Mouse (Mus musculus): ENCODE measurements around the gene Ptrhd1. TPM values are rescaled to one million over a fixed set of nuclear protein-coding genes. Genes with fewer than 3 reads are reported as not detected.

Gene Ptrhd1
- 6.1 and 6.2 TPM in 2 replicates for polyA plus RNA-seq (2014; fragmentation: Nextera tagmentation; extraction: Ambion mirVana)

- ATAC-seq (ENCODE audit: low FRiP score): peak; percentile 98
These were observed at the start of gene Ptrhd1, which contains the start of gene Cenpo for GRCm38 (mm10) chr12:4233572-4234508. Ptrhd1 (plus strand) TSS chr12:4234027. Cenpo (minus strand) TSS chr12:4234294.

GRCm38 (mm10) chr12:4184648-4185047 lies 49.2 kb upstream of the Ptrhd1 start:
- Histone ChIP-seq H3K27ac (no peak overlapping the region), H3K27me3 (ENCODE audit: control insufficient read depth, insufficient read depth, low read length) (no peaks in the 10 kb centered on the region), H3K9me3 (ENCODE audit: control insufficient read depth, low read length) (no peaks in the 10 kb centered on the region), H3K36me3 (replicated peaks; ENCODE audit: control insufficient read depth, insufficient read depth) (no peaks in the 10 kb centered on the region), H3K4me3 (replicated peaks; ENCODE audit: low read length) (no peak overlapping the region), H3K4me2 (replicated peaks) (no peak overlapping the region), H3K4me1 (replicated peaks; ENCODE audit: control insufficient read depth, insufficient read depth, low read length) (peaks cover 4% of the 10 kb centered on the region), H3K9ac (no peak overlapping the region)
- DNase-seq (ENCODE audit: low spot score) (no peak), ATAC-seq (ENCODE audit: low FRiP score) (no peak)
- 78% methylated on average over 2 of the region's 2 CpGs for WGBS

More at GRCm38 (mm10) chr12:4233572-4234508, at the start of gene Ptrhd1, which contains the start of gene Cenpo:
- Histone ChIP-seq H3K9me3 (ENCODE audit: control insufficient read depth, low read length) (no peaks in the 10 kb centered on the region), H3K4me2 (replicated peaks) (peak within 1 kb of the TSS; percentile 71), H3K4me1 (replicated peaks; ENCODE audit: control insufficient read depth, insufficient read depth, low read length) (peaks cover 16% of the 10 kb centered on the region), H3K36me3 (replicated peaks; ENCODE audit: control insufficient read depth, insufficient read depth) (peaks cover 18% of the 10 kb centered on the region; the same call in 1 of the 2 replicates), H3K4me3 (replicated peaks; ENCODE audit: low read length) (peak within 1 kb of the TSS; percentile 55), H3K27ac (peak within 1 kb of the TSS; percentile 96), H3K27me3 (ENCODE audit: control insufficient read depth, insufficient read depth, low read length) (no peaks in the 10 kb centered on the region), H3K9ac (peak within 1 kb of the TSS; percentile 76)
- under 1% methylated on average over 50 of the region's 50 CpGs for WGBS
- peak; percentile 94 for DNase-seq (ENCODE audit: low spot score)

DNA sequence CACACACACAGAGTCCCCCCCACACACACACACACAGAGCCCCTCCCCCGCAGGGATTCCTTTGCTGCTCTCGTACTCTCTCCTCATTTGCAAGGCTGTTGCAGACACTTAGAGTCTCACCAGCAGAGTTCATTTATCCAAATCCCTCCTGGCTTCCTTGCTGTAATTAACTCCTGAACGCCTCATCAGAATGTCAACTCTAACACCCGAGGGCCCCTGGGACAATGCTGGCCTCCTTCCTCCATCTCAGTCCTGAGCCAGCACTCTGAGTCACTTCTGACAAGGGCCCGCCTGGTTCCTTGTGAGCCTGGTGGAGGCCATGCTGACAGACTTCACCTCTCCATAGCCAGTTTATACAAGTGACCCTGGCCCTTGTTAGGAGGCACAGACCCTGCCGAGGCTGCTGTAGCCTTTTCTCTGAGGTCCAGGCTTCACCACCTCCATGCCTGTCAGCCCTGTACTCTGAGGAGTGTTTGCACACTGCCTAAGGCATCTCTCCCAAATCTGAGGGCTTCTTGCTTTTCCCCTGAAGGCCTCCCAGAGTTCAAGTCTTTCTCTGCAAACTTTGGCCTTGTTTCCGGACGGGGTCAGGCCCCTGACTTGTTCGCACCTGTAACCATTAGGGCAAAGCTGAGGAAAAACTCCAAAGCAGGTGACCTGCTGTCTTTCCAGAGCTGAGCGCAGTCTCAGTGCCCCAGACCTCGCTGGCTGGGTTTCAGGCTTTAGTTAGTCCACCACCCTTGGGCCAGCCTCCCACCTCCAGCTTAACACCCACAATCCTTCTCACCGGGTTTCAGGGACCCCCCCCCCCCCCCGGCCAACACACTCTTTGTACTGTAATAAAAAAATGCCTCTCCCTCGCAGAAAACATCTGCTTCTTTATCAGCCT lies 45.4 kb upstream of the Ptrhd1 start:
- H3K36me3 ChIP-seq (replicated peaks; ENCODE audit: control insufficient read depth, insufficient read depth): no peaks in the 10 kb centered on the region; the same call in 1 of the 2 replicates
- ATAC-seq (ENCODE audit: low FRiP score): peak; percentile 83
- no peak overlapping the region for H3K9ac ChIP-seq
- H3K27me3 ChIP-seq (ENCODE audit: control insufficient read depth, insufficient read depth, low read length): no peaks in the 10 kb centered on the region
- WGBS: 33% methylated on average over 14 of the region's 14 CpGs
- H3K27ac ChIP-seq: peak overlapping the region; percentile 32; the same call in 1 of the 2 replicates
- DNase-seq (ENCODE audit: low spot score): peak; percentile 69
- H3K4me3 ChIP-seq (replicated peaks; ENCODE audit: low read length): no peak overlapping the region
- H3K4me2 ChIP-seq (replicated peaks): no peak overlapping the region
- no peaks in the 10 kb centered on the region for H3K9me3 ChIP-seq (ENCODE audit: control insufficient read depth, low read length)
- peaks cover 4% of the 10 kb centered on the region for H3K4me1 ChIP-seq (replicated peaks; ENCODE audit: control insufficient read depth, insufficient read depth, low read length)

- Histone ChIP-seq H3K27ac (no peak overlapping the region), H3K4me1 (replicated peaks; ENCODE audit: control insufficient read depth, insufficient read depth, low read length) (peaks cover 4% of the 10 kb centered on the region), H3K9ac (no peak overlapping the region), H3K4me3 (replicated peaks; ENCODE audit: low read length) (no peak overlapping the region), H3K36me3 (replicated peaks; ENCODE audit: control insufficient read depth, insufficient read depth) (no peaks in the 10 kb centered on the region; the same call in 1 of the 2 replicates), H3K9me3 (ENCODE audit: control insufficient read depth, low read length) (no peaks in the 10 kb centered on the region), H3K4me2 (replicated peaks) (no peak overlapping the region), H3K27me3 (ENCODE audit: control insufficient read depth, insufficient read depth, low read length) (no peaks in the 10 kb centered on the region)
- DNase-seq (ENCODE audit: low spot score) (no peak), ATAC-seq (ENCODE audit: low FRiP score) (no peak)
- 45% methylated on average over 5 of the region's 5 CpGs for whole genome bisulfite sequencing
These were observed 44.8 kb upstream of the Ptrhd1 start for GRCm38 (mm10) chr12:4189060-4189447.

- Histone ChIP-seq H3K27me3 (ENCODE audit: control insufficient read depth, insufficient read depth, low read length) (no peaks in the 10 kb centered on the region), H3K9me3 (ENCODE audit: control insufficient read depth, low read length) (no peaks in the 10 kb centered on the region), H3K36me3 (replicated peaks; ENCODE audit: control insufficient read depth, insufficient read depth) (no peaks in the 10 kb centered on the region; the same call in 1 of the 2 replicates), H3K9ac (no peak overlapping the region), H3K4me2 (replicated peaks) (no peak overlapping the region), H3K27ac (no peak overlapping the region), H3K4me1 (replicated peaks; ENCODE audit: control insufficient read depth, insufficient read depth, low read length) (peaks cover 4% of the 10 kb centered on the region), H3K4me3 (replicated peaks; ENCODE audit: low read length) (no peak overlapping the region)
- 78% methylated on average over 6 of the region's 6 CpGs for WGBS
- ATAC-seq (ENCODE audit: low FRiP score): no peak
- no peak for DNase-seq (ENCODE audit: low spot score)
These were observed 41.3 kb upstream of the Ptrhd1 start for GRCm38 (mm10) chr12:4192514-4192913.

DNA sequence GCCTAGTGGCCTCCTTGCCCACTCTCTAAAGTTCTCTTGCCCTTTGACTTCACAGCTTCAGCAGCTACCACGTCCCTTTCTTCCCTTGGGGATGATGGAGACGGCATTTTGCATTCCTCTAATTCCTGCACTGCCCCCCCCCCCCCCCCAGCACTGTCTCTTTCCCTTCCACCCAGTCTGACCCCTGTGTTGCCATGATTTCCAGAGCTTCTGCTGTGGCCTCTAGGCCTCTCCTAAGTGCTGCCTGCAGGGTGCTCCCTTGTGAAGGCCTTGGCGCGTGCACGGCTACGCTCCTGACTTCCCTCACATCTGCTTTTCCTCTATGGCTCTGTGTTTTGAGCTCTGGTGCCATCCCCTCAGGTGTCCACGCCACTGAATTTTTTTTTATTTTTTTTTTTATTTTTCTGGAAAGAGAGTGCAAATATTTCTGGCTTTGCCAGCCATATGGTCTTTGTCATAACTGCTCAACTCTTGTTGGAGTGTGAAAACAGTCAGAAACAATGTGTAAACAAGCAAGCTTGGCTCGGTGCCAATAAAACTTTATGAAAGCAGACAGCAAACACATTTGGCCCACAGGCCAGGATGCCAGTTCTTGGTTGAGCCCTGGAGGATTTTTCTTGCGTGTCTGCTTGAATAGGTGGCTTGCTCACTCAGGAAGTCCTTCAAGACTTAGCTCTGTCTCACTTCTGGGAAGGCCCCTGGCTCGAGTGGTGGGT lies 40.6 kb upstream of the Ptrhd1 start:
- H3K9me3 ChIP-seq (ENCODE audit: control insufficient read depth, low read length): no peaks in the 10 kb centered on the region
- H3K4me1 ChIP-seq (replicated peaks; ENCODE audit: control insufficient read depth, insufficient read depth, low read length): peaks cover 4% of the 10 kb centered on the region
- H3K27ac ChIP-seq: no peak overlapping the region
- H3K4me2 ChIP-seq (replicated peaks): no peak overlapping the region
- peaks cover under 1% of the 10 kb centered on the region; the same call in 1 of the 2 replicates for H3K36me3 ChIP-seq (replicated peaks; ENCODE audit: control insufficient read depth, insufficient read depth)
- no peaks in the 10 kb centered on the region for H3K27me3 ChIP-seq (ENCODE audit: control insufficient read depth, insufficient read depth, low read length)
- DNase-seq (ENCODE audit: low spot score) (no peak), ATAC-seq (ENCODE audit: low FRiP score) (no peak)
- no peak overlapping the region for H3K9ac ChIP-seq
- 54% methylated on average over 10 of the region's 10 CpGs for WGBS
- H3K4me3 ChIP-seq (replicated peaks; ENCODE audit: low read length): no peak overlapping the region

- H3K27ac ChIP-seq: no peak overlapping the region
- WGBS: 86% methylated on average over 14 of the region's 14 CpGs
- H3K4me3 ChIP-seq (replicated peaks; ENCODE audit: low read length): no peak overlapping the region
- no peak overlapping the region for H3K4me2 ChIP-seq (replicated peaks)
- H3K9me3 ChIP-seq (ENCODE audit: control insufficient read depth, low read length): no peaks in the 10 kb centered on the region
- no peak for DNase-seq (ENCODE audit: low spot score)
- H3K9ac ChIP-seq: no peak overlapping the region
- no peaks in the 10 kb centered on the region for H3K4me1 ChIP-seq (replicated peaks; ENCODE audit: control insufficient read depth, insufficient read depth, low read length)
- peaks cover 10% of the 10 kb centered on the region for H3K36me3 ChIP-seq (replicated peaks; ENCODE audit: control insufficient read depth, insufficient read depth)
- H3K27me3 ChIP-seq (ENCODE audit: control insufficient read depth, insufficient read depth, low read length): no peaks in the 10 kb centered on the region
- no peak for ATAC-seq (ENCODE audit: low FRiP score)
These were observed 39.2 kb upstream of the Ptrhd1 start for GRCm38 (mm10) chr12:4194643-4195042.

DNA sequence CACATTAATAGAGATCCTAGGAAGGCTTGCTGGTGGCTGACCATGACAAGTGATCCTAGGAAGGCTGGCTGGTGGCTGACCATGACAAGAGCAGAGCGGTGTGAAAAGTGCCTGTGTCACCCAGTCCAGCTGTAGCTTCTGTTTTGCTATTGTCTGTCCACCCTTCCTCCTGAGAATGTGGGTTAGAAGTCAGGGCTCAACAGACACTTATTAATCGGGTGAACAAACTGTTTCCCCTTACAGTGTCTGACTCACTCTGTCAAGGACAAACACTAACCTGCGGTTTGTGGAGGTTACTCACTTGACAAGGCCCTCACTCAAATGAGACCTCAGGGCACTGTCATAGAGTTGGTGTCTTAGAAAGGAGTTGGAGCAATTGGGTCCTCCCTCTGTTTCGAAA lies 35.1 kb upstream of the Ptrhd1 start:
- Histone ChIP-seq H3K36me3 (replicated peaks; ENCODE audit: control insufficient read depth, insufficient read depth) (peaks cover 26% of the 10 kb centered on the region), H3K4me3 (replicated peaks; ENCODE audit: low read length) (no peak overlapping the region), H3K9me3 (ENCODE audit: control insufficient read depth, low read length) (no peaks in the 10 kb centered on the region), H3K27me3 (ENCODE audit: control insufficient read depth, insufficient read depth, low read length) (no peaks in the 10 kb centered on the region), H3K27ac (no peak overlapping the region), H3K9ac (no peak overlapping the region), H3K4me1 (replicated peaks; ENCODE audit: control insufficient read depth, insufficient read depth, low read length) (no peaks in the 10 kb centered on the region), H3K4me2 (replicated peaks) (no peak overlapping the region)
- no peak for DNase-seq (ENCODE audit: low spot score)
- no peak for ATAC-seq (ENCODE audit: low FRiP score)
- WGBS: 93% methylated on average over 4 of the region's 4 CpGs

Data from hindbrain, embryonic 14.5 days (tissue).